Mouse (Mus musculus): ENCODE results near the gene Zfp541.

DNA sequence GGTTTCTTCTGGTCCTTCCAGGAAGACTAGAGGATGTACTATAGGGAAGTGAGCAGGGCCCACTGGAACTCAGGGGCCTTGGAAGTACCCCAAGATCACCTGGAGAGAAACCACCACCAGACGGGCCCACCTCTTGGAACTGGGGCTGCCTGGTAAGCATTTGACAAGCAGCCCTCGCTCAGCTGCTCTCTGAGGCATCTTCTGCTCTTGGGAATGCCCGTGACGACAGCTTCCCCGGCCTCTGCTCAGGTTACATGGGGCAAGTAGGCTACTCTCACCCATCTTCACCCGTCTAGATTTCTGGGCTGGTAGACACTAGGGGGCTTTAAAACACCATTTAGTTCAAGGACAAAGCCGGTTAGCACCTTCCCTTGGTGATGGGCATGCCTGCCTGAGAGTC, 39.5 kb downstream of the Zfp541 start:
- no peak for TF ChIP-seq CTCF (IDR thresholded peaks at IDR 0.05; ENCODE audit: control insufficient read depth, insufficient read depth, insufficient read length)
- no peak for TF ChIP-seq MAX (IDR thresholded peaks at IDR 0.05)
- no peak for TF ChIP-seq MYOD1 (IDR thresholded peaks at IDR 0.05; ENCODE audit: control insufficient read depth, insufficient read length, low read depth)
- no peak for TF ChIP-seq USF1 (IDR thresholded peaks at IDR 0.05; ENCODE audit: low read depth)
- TF ChIP-seq CEBPB (IDR thresholded peaks at IDR 0.05; ENCODE audit: low read depth), result no peak
- TF ChIP-seq MYOG (IDR thresholded peaks at IDR 0.05; ENCODE audit: control insufficient read depth, extremely low read depth, insufficient read length), result no peak

Data from C2C12 (cell line).